Mouse (Mus musculus) forebrain, embryonic 13.5 days (tissue): ENCODE measurements around the gene Cd5. TPM values are rescaled to one million over a fixed set of nuclear protein-coding genes. Genes with fewer than 3 reads are reported as not detected.

Experiments used
- ATAC-seq: fragments of 200-750 bp; cut with Nextera tagmentation; 2 replicates; pipeline ENCODE4 v1.8.0; 2017
- H3K27ac ChIP-seq: fragments of 300-500 bp; sonication (generic); 2 replicates; pipeline ENCODE4 v1.5.1; 2015; ENCODE audit warnings: inconsistent platforms, mild to moderate bottlenecking, moderate library complexity
- H3K27me3 ChIP-seq: fragments of 300-500 bp; sonication (generic); 2 replicates; pipeline ENCODE4 v1.6.1; 2015; ENCODE audit warnings: mild to moderate bottlenecking, inconsistent platforms
- H3K36me3 ChIP-seq: fragments of 300-500 bp; sonication (generic); 2 replicates; pipeline ENCODE4 v1.6.1; 2015; ENCODE audit warnings: mild to moderate bottlenecking, inconsistent platforms; ENCODE audit not compliant: poor library complexity, severe bottlenecking
- H3K4me1 ChIP-seq: fragments of 300-500 bp; sonication (generic); 2 replicates; pipeline ENCODE4 v1.6.1; 2015; ENCODE audit warnings: inconsistent platforms
- H3K4me2 ChIP-seq: fragments of 300-500 bp; sonication (generic); 2 replicates; pipeline ENCODE4 v1.6.1; 2015; ENCODE audit warnings: inconsistent platforms, mild to moderate bottlenecking, moderate library complexity
- H3K4me3 ChIP-seq: fragments of 300-500 bp; sonication (generic); 2 replicates; pipeline ENCODE4 v1.5.1; 2015; ENCODE audit warnings: mild to moderate bottlenecking, inconsistent platforms
- H3K9ac ChIP-seq: fragments of 300-500 bp; sonication (generic); 2 replicates; pipeline ENCODE4 v1.6.1; 2015; ENCODE audit warnings: mild to moderate bottlenecking, inconsistent platforms
- H3K9me3 ChIP-seq: fragments of 300-500 bp; sonication (generic); replicated peaks from 2 replicates; pipeline ENCODE4 v1.6.1; 2016; ENCODE audit warnings: inconsistent platforms
- WGBS: fragments of 180-500 bp; shearing (Covaris S2); methylation state at CpG from one replicate; pipeline ENCODE4 v1.1.7; 2015; 5-methylcytosine and 5-hydroxymethylcytosine counted together
- polyA plus RNA-seq: library from polyadenylated mRNA; unstranded; fragments of >200 nt; fragmentation: Nextera tagmentation; extraction: Ambion mirVana; gene quantifications from 2 replicates; pipeline ENCODE4 v1.2.1, GENCODE M21; 2015

The Cd5 gene
- polyA plus RNA-seq, 1 experiment from 2014 or later: not detected

GRCm38 (mm10) chr19:10738038-10738437, 764 bp downstream of the Cd5 start:
- no peaks in the 10 kb centered on the region for H3K4me1 ChIP-seq
- no peak overlapping the region for H3K9ac ChIP-seq
- H3K27me3 ChIP-seq: no peaks in the 10 kb centered on the region
- no peak overlapping the region for H3K4me2 ChIP-seq
- H3K36me3 ChIP-seq: no peaks in the 10 kb centered on the region
- WGBS: 89% methylated on average over 6 of the region's 6 CpGs
- ATAC-seq: no peak
- H3K27ac ChIP-seq: no peak overlapping the region
- no peaks in the 10 kb centered on the region for H3K9me3 ChIP-seq
- no peak overlapping the region for H3K4me3 ChIP-seq

- Histone ChIP-seq H3K4me2 (no peak overlapping the region), H3K4me3 (no peak overlapping the region), H3K27ac (no peak overlapping the region), H3K36me3 (no peaks in the 10 kb centered on the region), H3K4me1 (no peaks in the 10 kb centered on the region), H3K27me3 (no peaks in the 10 kb centered on the region), H3K9me3 (no peaks in the 10 kb centered on the region), H3K9ac (no peak overlapping the region)
- 98% methylated on average over 7 of the region's 7 CpGs for WGBS
- ATAC-seq: no peak
Measured at GRCm38 (mm10) chr19:10735861-10736260, 2.9 kb downstream of the Cd5 start.

- H3K36me3 ChIP-seq: no peaks in the 10 kb centered on the region
- H3K9me3 ChIP-seq: no peaks in the 10 kb centered on the region
- 88% methylated on average over 3 of the region's 3 CpGs for WGBS
- no peak overlapping the region for H3K4me3 ChIP-seq
- no peak overlapping the region for H3K27ac ChIP-seq
- no peak overlapping the region for H3K4me2 ChIP-seq
- no peaks in the 10 kb centered on the region for H3K4me1 ChIP-seq
- H3K9ac ChIP-seq: no peak overlapping the region
- no peaks in the 10 kb centered on the region for H3K27me3 ChIP-seq
- ATAC-seq: no peak
Measured at GRCm38 (mm10) chr19:10735061-10735460, 3.7 kb downstream of the Cd5 start.

GRCm38 (mm10) chr19:10734554-10734953, 4.2 kb downstream of the Cd5 start:
- no peaks in the 10 kb centered on the region for H3K36me3 ChIP-seq
- no peak overlapping the region for H3K4me3 ChIP-seq
- H3K4me2 ChIP-seq: no peak overlapping the region
- H3K9me3 ChIP-seq: no peaks in the 10 kb centered on the region
- H3K27me3 ChIP-seq: no peaks in the 10 kb centered on the region
- 86% methylated on average over 7 of the region's 7 CpGs for WGBS
- ATAC-seq: no peak
- no peak overlapping the region for H3K27ac ChIP-seq
- no peaks in the 10 kb centered on the region for H3K4me1 ChIP-seq
- H3K9ac ChIP-seq: no peak overlapping the region

GRCm38 (mm10) chr19:10733501-10734127, 5.2 kb downstream of the Cd5 start:
- no peak overlapping the region for H3K9ac ChIP-seq
- no peaks in the 10 kb centered on the region for H3K4me1 ChIP-seq
- ATAC-seq: no peak
- H3K4me3 ChIP-seq: no peak overlapping the region
- WGBS: 86% methylated on average over 10 of the region's 10 CpGs
- H3K4me2 ChIP-seq: no peak overlapping the region
- no peak overlapping the region for H3K27ac ChIP-seq
- H3K27me3 ChIP-seq: no peaks in the 10 kb centered on the region
- no peaks in the 10 kb centered on the region for H3K9me3 ChIP-seq
- H3K36me3 ChIP-seq: no peaks in the 10 kb centered on the region

GRCm38 (mm10) chr19:10732741-10733140, 6.1 kb downstream of the Cd5 start:
- no peaks in the 10 kb centered on the region for H3K9me3 ChIP-seq
- no peaks in the 10 kb centered on the region for H3K36me3 ChIP-seq
- H3K4me3 ChIP-seq: no peak overlapping the region
- WGBS: 95% methylated on average over 7 of the region's 7 CpGs
- H3K4me1 ChIP-seq: no peaks in the 10 kb centered on the region
- H3K9ac ChIP-seq: no peak overlapping the region
- ATAC-seq: no peak
- no peak overlapping the region for H3K27ac ChIP-seq
- H3K4me2 ChIP-seq: no peak overlapping the region
- H3K27me3 ChIP-seq: no peaks in the 10 kb centered on the region

- no peak overlapping the region for H3K9ac ChIP-seq
- H3K9me3 ChIP-seq: no peaks in the 10 kb centered on the region
- no peaks in the 10 kb centered on the region for H3K4me1 ChIP-seq
- 94% methylated on average over 7 of the region's 7 CpGs for WGBS
- no peaks in the 10 kb centered on the region for H3K27me3 ChIP-seq
- H3K36me3 ChIP-seq: no peaks in the 10 kb centered on the region
- no peak overlapping the region for H3K27ac ChIP-seq
- H3K4me2 ChIP-seq: no peak overlapping the region
- no peak for ATAC-seq
- no peak overlapping the region for H3K4me3 ChIP-seq
Measured at GRCm38 (mm10) chr19:10731975-10732374, 6.8 kb downstream of the Cd5 start.

GRCm38 (mm10) chr19:10730469-10730868, 8.3 kb downstream of the Cd5 start:
- Histone ChIP-seq H3K27me3 (no peaks in the 10 kb centered on the region), H3K9me3 (no peaks in the 10 kb centered on the region), H3K4me2 (no peak overlapping the region), H3K27ac (no peak overlapping the region), H3K4me1 (no peaks in the 10 kb centered on the region), H3K4me3 (no peak overlapping the region), H3K36me3 (no peaks in the 10 kb centered on the region), H3K9ac (no peak overlapping the region)
- no peak for ATAC-seq
- 81% methylated on average over 5 of the region's 5 CpGs for WGBS

GRCm38 (mm10) chr19:10729889-10730288, 8.9 kb downstream of the Cd5 start:
- Histone ChIP-seq H3K4me3 (no peak overlapping the region), H3K36me3 (no peaks in the 10 kb centered on the region), H3K27me3 (no peaks in the 10 kb centered on the region), H3K4me1 (no peaks in the 10 kb centered on the region), H3K9ac (no peak overlapping the region), H3K4me2 (no peak overlapping the region), H3K9me3 (no peaks in the 10 kb centered on the region), H3K27ac (no peak overlapping the region)
- no peak for ATAC-seq
- 92% methylated on average over 10 of the region's 10 CpGs for WGBS

- no peaks in the 10 kb centered on the region for H3K36me3 ChIP-seq
- peaks cover 21% of the 10 kb centered on the region for H3K4me1 ChIP-seq
- 79% methylated on average over 13 of the region's 13 CpGs for WGBS
- H3K27me3 ChIP-seq: no peaks in the 10 kb centered on the region
- H3K4me2 ChIP-seq: no peak overlapping the region
- H3K9ac ChIP-seq: no peak overlapping the region
- no peak overlapping the region for H3K4me3 ChIP-seq
- no peaks in the 10 kb centered on the region for H3K9me3 ChIP-seq
- ATAC-seq: no peak
- no peak overlapping the region for H3K27ac ChIP-seq
Measured at GRCm38 (mm10) chr19:10724629-10725363, 14.0 kb downstream of the Cd5 start.

GRCm38 (mm10) chr19:10723649-10724048, 15.2 kb downstream of the Cd5 start:
- Histone ChIP-seq H3K9me3 (no peaks in the 10 kb centered on the region), H3K36me3 (no peaks in the 10 kb centered on the region), H3K9ac (no peak overlapping the region), H3K4me2 (no peak overlapping the region), H3K27ac (no peak overlapping the region), H3K4me1 (peaks cover 26% of the 10 kb centered on the region), H3K27me3 (no peaks in the 10 kb centered on the region), H3K4me3 (no peak overlapping the region)
- ATAC-seq: peak; percentile 9; the same call in 1 of the 2 replicates
- 34% methylated on average over 5 of the region's 5 CpGs for WGBS

GRCm38 (mm10) chr19:10723084-10723483, 15.7 kb downstream of the Cd5 start:
- no peak overlapping the region for H3K4me3 ChIP-seq
- no peak overlapping the region for H3K4me2 ChIP-seq
- H3K4me1 ChIP-seq: peaks cover 26% of the 10 kb centered on the region
- no peaks in the 10 kb centered on the region for H3K27me3 ChIP-seq
- no peak overlapping the region for H3K27ac ChIP-seq
- no peaks in the 10 kb centered on the region for H3K9me3 ChIP-seq
- no peak overlapping the region for H3K9ac ChIP-seq
- H3K36me3 ChIP-seq: no peaks in the 10 kb centered on the region
- WGBS: 24% methylated on average over 13 of the region's 13 CpGs
- no peak for ATAC-seq

- Histone ChIP-seq H3K36me3 (no peaks in the 10 kb centered on the region), H3K4me1 (peaks cover 26% of the 10 kb centered on the region), H3K4me3 (no peak overlapping the region), H3K27me3 (no peaks in the 10 kb centered on the region), H3K4me2 (no peak overlapping the region), H3K9me3 (no peaks in the 10 kb centered on the region), H3K27ac (no peak overlapping the region), H3K9ac (no peak overlapping the region)
- ATAC-seq: no peak
- WGBS: 72% methylated on average over 5 of the region's 5 CpGs
Measured at GRCm38 (mm10) chr19:10721064-10721463, 17.7 kb downstream of the Cd5 start.
